Mouse (Mus musculus): Measurements from ENCODE around the gene Pnldc1. TPM values are rescaled to one million over a fixed set of nuclear protein-coding genes. Genes with fewer than 3 reads are reported as not detected.

Gene Pnldc1
- total and polyA plus RNA-seq, 2 experiments from 2014 or later, result 0.94 to 1.8 TPM

GRCm38 (mm10) chr17:12925703-12926180 is 15.7 kb upstream of the Pnldc1 start:
- no peaks in the 10 kb centered on the region for H3K9me3 ChIP-seq (ENCODE audit: low read length)
- no peak overlapping the region for H3K4me2 ChIP-seq (ENCODE audit: low read depth, low read length)
- no peak overlapping the region for H3K27ac ChIP-seq
- no peaks in the 10 kb centered on the region for H3K27me3 ChIP-seq (ENCODE audit: insufficient read depth, low read length)
- no peak for TF ChIP-seq CTCF (IDR thresholded peaks at IDR 0.05; ENCODE audit: low read depth)
- ATAC-seq (no peak), DNase-seq (ENCODE audit: low spot score) (no peak)
- no peaks in the 10 kb centered on the region for H3K4me1 ChIP-seq (ENCODE audit: insufficient read depth, low read length)
- no peak overlapping the region for H3K4me3 ChIP-seq (ENCODE audit: low read length)
- H3K36me3 ChIP-seq (ENCODE audit: insufficient read depth, low read length), result peaks cover 53% of the 10 kb centered on the region
- WGBS, result 88% methylated on average over 8 of the region's 8 CpGs
- no peak overlapping the region for H3K9ac ChIP-seq (replicated peaks; ENCODE audit: low read length)

GRCm38 (mm10) chr17:12925001-12925400 is 15.0 kb upstream of the Pnldc1 start:
- ATAC-seq, result no peak
- Histone ChIP-seq H3K4me3 (ENCODE audit: low read length) (no peak overlapping the region), H3K27ac (no peak overlapping the region), H3K4me1 (ENCODE audit: insufficient read depth, low read length) (no peaks in the 10 kb centered on the region), H3K27me3 (ENCODE audit: insufficient read depth, low read length) (no peaks in the 10 kb centered on the region), H3K9me3 (ENCODE audit: low read length) (no peaks in the 10 kb centered on the region), H3K4me2 (ENCODE audit: low read depth, low read length) (no peak overlapping the region), H3K36me3 (ENCODE audit: insufficient read depth, low read length) (peaks cover 60% of the 10 kb centered on the region), H3K9ac (replicated peaks; ENCODE audit: low read length) (no peak overlapping the region)
- no peak for DNase-seq (ENCODE audit: low spot score)
- TF ChIP-seq CTCF (IDR thresholded peaks at IDR 0.05; ENCODE audit: low read depth), result no peak
- WGBS, result 89% methylated on average over 3 of the region's 3 CpGs

DNA sequence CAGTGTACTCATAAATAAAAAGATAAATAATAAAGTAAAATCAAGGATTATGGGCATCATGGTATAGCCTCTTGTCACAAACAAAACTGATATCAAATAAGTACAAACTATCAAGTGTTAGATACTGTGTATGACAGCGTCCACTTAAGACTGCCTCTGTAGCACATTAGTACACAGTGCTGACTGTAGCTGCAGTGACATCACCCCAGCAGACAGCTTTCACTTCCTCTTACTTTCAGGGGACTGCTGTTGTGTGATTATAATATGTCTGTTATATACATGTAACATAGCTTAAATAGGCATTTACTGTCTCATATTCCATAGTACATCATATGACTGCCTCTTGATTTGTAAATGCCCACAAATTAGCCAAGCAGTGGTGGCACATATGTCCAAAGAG is 11.0 kb upstream of the Pnldc1 start:
- Histone ChIP-seq H3K9ac (replicated peaks; ENCODE audit: low read length) (no peak overlapping the region), H3K27ac (no peak overlapping the region), H3K9me3 (ENCODE audit: low read length) (no peaks in the 10 kb centered on the region), H3K4me1 (ENCODE audit: insufficient read depth, low read length) (no peaks in the 10 kb centered on the region), H3K4me3 (ENCODE audit: low read length) (no peak overlapping the region), H3K36me3 (ENCODE audit: insufficient read depth, low read length) (peaks cover 63% of the 10 kb centered on the region), H3K4me2 (ENCODE audit: low read depth, low read length) (no peak overlapping the region), H3K27me3 (ENCODE audit: insufficient read depth, low read length) (no peaks in the 10 kb centered on the region)
- DNase-seq (ENCODE audit: low spot score) (no peak), ATAC-seq (no peak)
- no peak for TF ChIP-seq CTCF (IDR thresholded peaks at IDR 0.05; ENCODE audit: low read depth)
- 93% methylated on average over 1 of the region's 1 CpGs for WGBS

DNA sequence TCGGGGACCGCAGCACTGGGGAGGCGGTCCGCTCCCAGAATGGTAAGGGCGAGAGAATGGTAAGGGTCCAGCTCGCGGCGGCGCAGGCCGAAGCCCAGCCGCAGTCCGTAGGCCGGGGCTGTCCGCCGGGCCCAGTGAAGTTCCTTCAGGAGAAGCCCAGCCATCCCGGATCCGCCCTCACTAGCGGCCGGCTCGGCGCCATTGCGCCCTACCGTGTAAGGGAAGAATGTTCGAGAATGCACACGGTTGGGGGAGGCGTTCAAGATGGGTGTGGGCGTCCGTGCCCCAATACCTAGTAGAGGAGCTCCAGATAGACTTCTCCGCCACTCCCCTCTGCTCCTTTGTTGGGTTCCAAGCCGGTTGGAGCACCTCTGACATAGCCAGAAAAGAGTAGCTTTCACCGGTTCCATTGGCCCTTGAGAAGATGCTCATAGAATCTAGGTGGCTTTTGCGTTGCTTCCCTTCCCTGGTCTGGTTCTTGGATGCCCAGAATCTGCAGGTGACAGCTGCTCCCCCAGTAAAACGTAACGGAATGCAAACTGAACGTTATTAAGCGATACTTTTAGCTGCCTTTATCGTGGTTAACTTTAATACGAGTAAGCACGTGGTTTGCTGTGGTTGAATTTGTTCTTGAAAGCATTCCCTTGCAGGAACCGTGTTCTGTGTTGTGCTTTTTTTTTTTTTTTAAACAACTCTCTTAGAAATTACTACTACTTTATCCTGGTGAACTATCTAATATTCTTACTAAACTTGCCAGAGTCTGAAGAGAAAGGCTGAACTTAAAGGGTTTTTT is 6.8 kb upstream of the Pnldc1 start:
- peak overlapping the region; percentile 94 for H3K4me2 ChIP-seq (ENCODE audit: low read depth, low read length)
- DNase-seq (ENCODE audit: low spot score) (peak; percentile 33), ATAC-seq (peak; percentile 52)
- under 1% methylated on average over 40 of the region's 40 CpGs for WGBS
- H3K9me3 ChIP-seq (ENCODE audit: low read length), result no peaks in the 10 kb centered on the region
- peak overlapping the region; percentile 99 for H3K9ac ChIP-seq (replicated peaks; ENCODE audit: low read length)
- TF ChIP-seq CTCF (IDR thresholded peaks at IDR 0.05; ENCODE audit: low read depth), result no peak
- H3K36me3 ChIP-seq (ENCODE audit: insufficient read depth, low read length), result peaks cover 35% of the 10 kb centered on the region
- no peaks in the 10 kb centered on the region for H3K27me3 ChIP-seq (ENCODE audit: insufficient read depth, low read length)
- peak overlapping the region; percentile 93 for H3K27ac ChIP-seq
- peak overlapping the region; percentile 95 for H3K4me3 ChIP-seq (ENCODE audit: low read length)
- H3K4me1 ChIP-seq (ENCODE audit: insufficient read depth, low read length), result 0 out of 2 replicates have a peak, but pooled peaks cover 6% of the 10 kb centered on the region

DNA sequence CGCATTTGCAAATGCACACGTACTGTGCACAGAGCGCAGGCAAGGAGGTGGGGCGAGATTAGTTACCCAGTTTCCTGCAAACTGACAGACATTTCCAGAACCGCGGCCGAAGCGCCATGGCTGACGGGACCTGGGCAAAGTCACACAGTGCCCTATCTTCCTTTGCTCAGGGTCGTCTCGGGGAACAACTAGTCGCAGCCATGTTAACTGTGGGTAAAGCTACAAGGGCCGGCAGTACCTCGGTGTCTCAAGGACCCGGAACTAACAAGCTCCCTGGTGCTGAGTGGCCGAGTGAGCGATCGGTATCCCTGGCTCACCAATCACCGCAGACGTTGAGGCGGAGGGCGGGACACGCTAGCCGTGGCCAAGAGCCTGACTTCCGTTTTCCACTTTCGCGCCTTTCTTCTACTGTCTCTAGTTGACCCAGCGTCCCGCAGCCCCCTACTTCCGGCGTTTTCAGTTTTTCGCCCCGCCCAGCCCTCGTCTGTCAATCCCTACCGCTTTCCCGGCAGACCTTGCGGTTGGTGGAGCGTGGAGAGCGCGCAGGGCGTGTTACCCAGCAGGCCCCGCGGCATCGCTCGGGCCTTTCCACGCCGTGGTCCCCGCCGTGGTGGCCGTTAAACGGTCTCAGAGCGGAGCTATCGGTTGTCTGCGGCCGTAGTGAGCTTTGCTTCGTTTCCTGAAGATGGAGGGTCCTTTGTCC is 6.0 kb upstream of the Pnldc1 start, which contains the start of gene Mrpl18:
TSS of gene Mrpl18 (minus strand) at position 465 of the 703 bp plus-strand sequence.
- under 1% methylated on average over 56 of the region's 56 CpGs for WGBS
- Histone ChIP-seq H3K27me3 (ENCODE audit: insufficient read depth, low read length) (no peaks in the 10 kb centered on the region), H3K4me3 (ENCODE audit: low read length) (peak within 1 kb of the TSS; percentile 95), H3K27ac (peak within 1 kb of the TSS; percentile 93), H3K4me1 (ENCODE audit: insufficient read depth, low read length) (0 out of 2 replicates have a peak, but pooled peaks cover 6% of the 10 kb centered on the region), H3K9ac (replicated peaks; ENCODE audit: low read length) (peak within 1 kb of the TSS; percentile 99), H3K36me3 (ENCODE audit: insufficient read depth, low read length) (peaks cover 33% of the 10 kb centered on the region), H3K4me2 (ENCODE audit: low read depth, low read length) (peak within 1 kb of the TSS; percentile 94), H3K9me3 (ENCODE audit: low read length) (no peaks in the 10 kb centered on the region)
- peak; percentile 100 for DNase-seq (ENCODE audit: low spot score)
- ATAC-seq, result peak; percentile 99
- no peak for TF ChIP-seq CTCF (IDR thresholded peaks at IDR 0.05; ENCODE audit: low read depth)

- Histone ChIP-seq H3K9ac (replicated peaks; ENCODE audit: low read length) (peak within 1 kb of the TSS; percentile 99), H3K9me3 (ENCODE audit: low read length) (no peaks in the 10 kb centered on the region), H3K4me3 (ENCODE audit: low read length) (peak within 1 kb of the TSS; percentile 95), H3K4me1 (ENCODE audit: insufficient read depth, low read length) (0 out of 2 replicates have a peak, but pooled peaks cover 6% of the 10 kb centered on the region), H3K4me2 (ENCODE audit: low read depth, low read length) (peak within 1 kb of the TSS; percentile 94), H3K36me3 (ENCODE audit: insufficient read depth, low read length) (peaks cover 32% of the 10 kb centered on the region), H3K27ac (peak within 1 kb of the TSS; percentile 93), H3K27me3 (ENCODE audit: insufficient read depth, low read length) (no peaks in the 10 kb centered on the region)
- peak; percentile 4 for DNase-seq (ENCODE audit: low spot score)
- TF ChIP-seq CTCF (IDR thresholded peaks at IDR 0.05; ENCODE audit: low read depth), result no peak
- 1% methylated on average over 18 of the region's 18 CpGs for WGBS
- ATAC-seq, result peak; percentile 4; the same call in 1 of the 2 replicates
Observed at GRCm38 (mm10) chr17:12915488-12915880, 5.5 kb upstream of the Pnldc1 start, which contains the start of gene Tcp1. Gene Tcp1, plus strand, starts transcription at chr17:12915701.
